Mouse (Mus musculus) hindbrain, embryonic 15.5 days (tissue): ENCODE measurements around the gene Tnfsf11. TPM values are rescaled to one million over a fixed set of nuclear protein-coding genes. Genes with fewer than 3 reads are reported as not detected.

Experiments used
- ATAC-seq: fragments of 200-750 bp; cut with Nextera tagmentation; 2 replicates; pipeline ENCODE4 v1.8.0; 2017; ENCODE audit warnings: low read depth, moderate number of reproducible peaks, moderate TSS enrichment; ENCODE audit not compliant: low FRiP score
- H3K27ac ChIP-seq: fragments of 300-500 bp; sonication (generic); replicated peaks from 2 replicates; pipeline ENCODE4 v1.5.1; 2015; ENCODE audit warnings: mild to moderate bottlenecking, inconsistent platforms
- H3K27me3 ChIP-seq: fragments of 300-500 bp; sonication (generic); 2 replicates; pipeline ENCODE4 v1.6.1; 2015; ENCODE audit warnings: control low read depth, inconsistent platforms
- H3K36me3 ChIP-seq: fragments of 300-500 bp; sonication (generic); 2 replicates; pipeline ENCODE4 v1.6.1; 2015; ENCODE audit warnings: control low read depth, inconsistent platforms
- H3K4me1 ChIP-seq: fragments of 300-500 bp; sonication (generic); replicated peaks from 2 replicates; pipeline ENCODE4 v1.6.1; 2015; ENCODE audit warnings: control low read depth, inconsistent platforms
- H3K4me2 ChIP-seq: fragments of 300-500 bp; sonication (generic); 2 replicates; pipeline ENCODE4 v1.6.1; 2015; ENCODE audit warnings: moderate library complexity, mild to moderate bottlenecking, inconsistent platforms
- H3K4me3 ChIP-seq: fragments of 300-500 bp; sonication (generic); 2 replicates; pipeline ENCODE4 v1.5.1; 2015; ENCODE audit warnings: mild to moderate bottlenecking, inconsistent platforms
- H3K9ac ChIP-seq: fragments of 300-500 bp; sonication (generic); 2 replicates; pipeline ENCODE4 v1.6.1; 2015; ENCODE audit warnings: inconsistent platforms
- H3K9me3 ChIP-seq: fragments of 300-500 bp; sonication (generic); 2 replicates; pipeline ENCODE4 v1.6.1; 2016; ENCODE audit warnings: control low read depth, inconsistent platforms
- WGBS: fragments of 180-500 bp; shearing (Covaris S2); methylation state at CpG from one replicate; pipeline ENCODE4 v1.1.7; 2015; 5-methylcytosine and 5-hydroxymethylcytosine counted together
- microRNA-seq: library from miRNA; unstranded; fragments of <30 nt; microRNA quantifications from one replicate; pipeline ENCODE4, GENCODE M21; 2016
- polyA plus RNA-seq: library from polyadenylated mRNA; unstranded; fragments of >200 nt; fragmentation: Nextera tagmentation; extraction: Ambion mirVana; gene quantifications from 2 replicates; pipeline ENCODE4 v1.2.1, GENCODE M21; 2015

The Tnfsf11 gene
- polyA plus RNA-seq, 1 experiment from 2014 or later: 0.13 TPM

DNA sequence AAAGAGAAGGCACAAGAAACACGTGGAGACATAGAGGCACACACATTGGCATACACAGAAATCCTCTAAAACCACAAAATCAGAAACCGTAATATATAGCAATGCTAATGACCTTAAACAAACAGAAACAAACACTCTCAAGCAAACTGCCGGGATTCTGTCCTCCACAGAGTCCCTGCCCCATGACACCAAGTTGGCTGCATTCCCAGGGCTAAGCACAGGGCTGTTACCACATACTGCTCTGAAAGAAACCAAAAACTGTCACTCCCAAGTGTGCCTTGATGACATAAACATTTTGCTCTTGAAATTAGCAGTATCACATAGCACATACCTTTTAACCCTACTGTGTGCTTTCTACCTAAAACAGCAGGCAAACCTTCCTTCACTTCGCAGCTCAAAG lies 71.7 kb downstream of the Tnfsf11 start:
- no peak for ATAC-seq
- Histone ChIP-seq H3K4me3 (no peak overlapping the region), H3K9ac (no peak overlapping the region), H3K27me3 (no peaks in the 10 kb centered on the region), H3K27ac (no peak overlapping the region), H3K4me2 (no peak overlapping the region), H3K9me3 (no peaks in the 10 kb centered on the region), H3K4me1 (no peaks in the 10 kb centered on the region), H3K36me3 (no peaks in the 10 kb centered on the region)
- 65% methylated on average over 4 of the region's 4 CpGs for WGBS

DNA sequence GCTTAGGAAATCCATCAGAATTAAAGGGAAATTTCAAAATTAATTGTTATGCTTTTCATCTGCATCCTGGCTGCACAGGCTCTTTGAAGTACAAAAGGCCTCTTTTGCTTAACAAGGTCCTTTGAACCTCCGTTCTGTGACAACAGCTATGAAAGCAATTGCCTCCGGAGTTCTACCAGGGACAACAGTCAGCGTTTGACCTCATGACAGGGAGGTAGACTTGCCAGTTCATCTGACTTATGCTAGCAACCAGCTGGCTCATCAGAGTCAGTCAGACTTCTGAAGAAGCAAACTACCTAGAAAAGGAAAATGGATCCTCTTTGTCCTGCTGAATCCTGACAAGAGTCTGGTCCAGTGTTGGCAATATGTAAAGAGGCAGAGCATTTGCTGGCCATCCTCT lies 72.5 kb downstream of the Tnfsf11 start:
- 29% methylated on average over 3 of the region's 3 CpGs for WGBS
- no peak overlapping the region for H3K27ac ChIP-seq
- no peak overlapping the region for H3K9ac ChIP-seq
- H3K4me1 ChIP-seq: no peaks in the 10 kb centered on the region
- H3K27me3 ChIP-seq: no peaks in the 10 kb centered on the region
- no peak overlapping the region for H3K4me3 ChIP-seq
- ATAC-seq: no peak
- H3K36me3 ChIP-seq: no peaks in the 10 kb centered on the region
- H3K4me2 ChIP-seq: no peak overlapping the region
- H3K9me3 ChIP-seq: no peaks in the 10 kb centered on the region

DNA sequence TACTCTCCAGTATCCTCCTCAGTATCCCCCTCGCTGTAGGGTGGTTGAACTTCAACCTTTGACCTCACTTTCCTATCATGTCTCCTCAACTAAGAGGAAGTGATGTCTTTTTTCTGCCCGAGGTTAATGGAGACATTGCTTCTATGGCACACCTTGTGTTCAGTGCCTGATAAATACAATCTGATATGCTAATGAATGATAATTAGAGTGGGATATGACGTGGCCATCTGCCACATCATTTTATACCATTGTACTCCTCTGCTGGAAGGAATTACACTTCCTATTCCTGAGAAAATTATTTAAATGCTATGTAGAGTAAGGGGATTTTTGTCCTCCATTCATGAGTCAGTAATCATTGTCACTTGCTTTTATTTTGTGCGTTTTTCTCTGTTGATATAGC lies 78.8 kb downstream of the Tnfsf11 start:
- no peaks in the 10 kb centered on the region for H3K9me3 ChIP-seq
- H3K4me3 ChIP-seq: no peak overlapping the region
- ATAC-seq: no peak
- H3K27me3 ChIP-seq: no peaks in the 10 kb centered on the region
- no peaks in the 10 kb centered on the region for H3K4me1 ChIP-seq
- no peak overlapping the region for H3K9ac ChIP-seq
- H3K4me2 ChIP-seq: no peak overlapping the region
- WGBS: 51% methylated on average over 4 of the region's 4 CpGs
- no peaks in the 10 kb centered on the region for H3K36me3 ChIP-seq
- no peak overlapping the region for H3K27ac ChIP-seq

Small RNA genes lying within 50 kb of the gene (microRNA-seq; reads per million reads assigned to microRNA genes)
- not detected for gene Gm23652

Other genes with a start within 250 kb of the Tnfsf11 start
- 0.83 and 1.2 TPM in 2 replicates for gene Fam216b, start 219.0 kb downstream of the Tnfsf11 start, polyA plus RNA-seq
- gene Akap11, start 228.8 kb upstream of the Tnfsf11 start, polyA plus RNA-seq: 33.2 and 36.8 TPM in 2 replicates